Mouse (Mus musculus): ENCODE measurements around the gene Gpatch2l.

Gpatch2l gene

GRCm38 (mm10) chr12:86276895-86277294, 35.2 kb downstream of the Gpatch2l start:
- no peak for DNase-seq (ENCODE audit: low read depth in 2 of 2, low spot score in 2 of 2)

- DNase-seq (ENCODE audit: low read depth in 2 of 2, low spot score in 2 of 2), result no peak
Observed at GRCm38 (mm10) chr12:86280000-86280399, 38.3 kb downstream of the Gpatch2l start.

GRCm38 (mm10) chr12:86285704-86286103, 44.0 kb downstream of the Gpatch2l start:
- no peak for DNase-seq (ENCODE audit: low read depth in 2 of 2, low spot score in 2 of 2)

DNA sequence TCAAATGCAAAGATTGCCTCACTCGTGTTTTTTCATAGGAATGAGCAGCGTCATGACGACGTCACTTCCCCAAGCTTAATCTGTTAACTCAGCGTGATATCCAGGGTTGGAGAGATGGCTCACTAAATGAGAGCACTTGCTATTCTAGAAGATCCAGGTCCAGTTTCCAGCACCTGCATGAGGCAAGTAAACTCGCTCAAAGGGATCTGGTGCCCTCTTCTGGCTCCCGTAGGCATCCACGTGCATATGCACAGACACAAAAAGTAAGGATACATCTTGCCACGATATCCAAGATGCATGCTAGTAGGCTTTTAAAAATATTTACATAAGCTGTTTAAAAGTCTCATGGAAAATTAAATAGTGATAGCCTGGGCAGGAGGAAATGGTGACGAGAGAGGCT, 55.8 kb downstream of the Gpatch2l start:
- no peak for DNase-seq (ENCODE audit: low read depth in 2 of 2, low spot score in 2 of 2)

GRCm38 (mm10) chr12:86302973-86303372, 61.3 kb downstream of the Gpatch2l start:
- DNase-seq (ENCODE audit: low read depth in 2 of 2, low spot score in 2 of 2), result no peak

DNA sequence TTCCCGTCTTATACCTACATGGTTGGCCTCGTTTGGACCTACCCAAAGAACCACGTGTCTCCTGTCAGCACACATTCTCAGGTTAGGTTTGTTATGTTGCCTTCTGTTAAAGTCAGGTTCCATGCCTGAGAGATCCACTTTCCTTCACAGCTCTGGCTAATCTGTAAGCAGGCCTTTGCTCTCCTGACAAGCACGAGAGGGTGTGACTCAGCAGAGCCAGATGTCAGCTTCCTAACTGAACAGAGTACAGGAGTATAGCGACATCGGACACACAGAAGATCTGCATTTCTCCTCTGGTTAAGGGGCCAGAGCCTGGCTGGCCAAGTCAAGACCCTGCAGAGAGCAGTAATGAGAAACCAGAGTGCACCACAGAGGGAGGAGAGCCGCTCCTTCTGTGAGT, 63.4 kb downstream of the Gpatch2l start:
- DNase-seq (ENCODE audit: low read depth in 2 of 2, low spot score in 2 of 2), result no peak

DNA sequence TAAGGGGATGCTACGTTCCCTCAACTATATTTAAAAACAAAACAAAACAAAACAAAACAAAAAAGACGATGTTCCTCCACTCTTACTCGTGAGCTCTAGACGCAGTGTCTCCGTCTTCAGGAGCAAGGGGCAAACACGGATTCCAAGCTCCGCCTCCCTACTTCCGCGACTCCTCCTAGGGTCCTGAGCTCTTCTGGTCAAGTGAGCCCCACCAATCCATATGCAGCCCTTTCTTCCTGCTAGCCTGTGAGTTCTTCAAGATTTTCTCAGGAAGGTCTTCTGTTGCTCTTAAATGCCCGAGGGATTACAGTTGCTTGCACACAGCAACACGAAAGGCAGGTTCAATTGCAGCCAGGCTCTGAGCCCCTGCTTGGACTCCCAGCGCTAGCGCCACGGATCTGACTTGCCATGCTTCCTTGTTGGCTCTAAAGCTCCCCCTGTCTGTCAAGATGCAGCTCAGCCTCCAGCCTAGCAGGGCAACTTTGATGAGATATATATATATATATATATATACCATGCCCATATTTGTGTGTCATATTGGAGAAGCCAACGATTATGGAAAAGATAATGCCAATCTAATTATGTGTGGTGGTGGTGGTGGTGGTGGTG, 64.1 kb downstream of the Gpatch2l start:
- peak; percentile 19 to 38 for DNase-seq (ENCODE audit: low read depth in 2 of 2, low spot score in 2 of 2)

DNA sequence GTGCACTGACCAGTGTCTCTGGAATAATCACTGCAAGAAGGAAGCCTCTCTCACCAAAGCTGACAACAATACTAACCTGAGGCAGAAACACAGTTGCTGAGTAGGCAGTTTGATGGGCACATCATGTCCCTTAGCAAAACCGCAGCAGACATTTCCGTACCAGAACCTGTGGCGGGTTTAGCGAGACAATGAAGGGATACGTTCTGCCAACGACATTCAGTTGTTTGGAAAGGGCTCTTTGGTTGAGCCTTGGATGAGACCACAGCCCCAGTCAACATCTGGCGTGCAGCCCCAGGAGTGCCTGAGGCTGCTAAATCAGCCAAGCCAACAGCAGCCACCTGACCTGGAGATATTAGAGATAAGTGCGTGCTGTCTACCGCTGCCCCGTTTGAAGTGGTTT, 67.8 kb downstream of the Gpatch2l start:
- DNase-seq (ENCODE audit: low read depth in 2 of 2, low spot score in 2 of 2), result peak in 1 of 2 experiments; percentile 9

DNA sequence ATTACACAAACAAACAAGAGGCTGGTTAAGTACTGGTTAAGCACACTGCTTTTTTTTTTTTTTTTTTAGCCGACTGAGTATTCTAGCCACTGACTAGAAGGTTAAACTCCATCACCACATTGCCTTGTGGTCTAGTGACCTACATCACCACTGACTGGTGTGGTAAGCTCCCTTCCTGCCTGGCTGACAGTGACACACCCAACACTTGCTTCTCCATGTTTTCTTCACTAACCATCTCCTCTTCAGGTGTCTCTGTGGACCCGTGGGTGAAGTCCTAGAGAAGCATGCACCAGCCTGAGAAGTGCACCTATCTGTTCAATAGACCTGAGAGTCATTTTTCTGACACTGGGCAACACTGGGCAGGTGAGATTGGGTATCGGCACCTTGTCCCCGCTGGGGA, 68.2 kb downstream of the Gpatch2l start:
- DNase-seq (ENCODE audit: low read depth in 2 of 2, low spot score in 2 of 2), result peak; percentile 7 to 19

- DNase-seq (ENCODE audit: low read depth in 2 of 2, low spot score in 2 of 2), result no peak
Observed at GRCm38 (mm10) chr12:86320629-86321028, 79.0 kb downstream of the Gpatch2l start.

GRCm38 (mm10) chr12:86324297-86324696, 82.6 kb downstream of the Gpatch2l start:
- DNase-seq (ENCODE audit: low read depth in 2 of 2, low spot score in 2 of 2), result no peak

DNA sequence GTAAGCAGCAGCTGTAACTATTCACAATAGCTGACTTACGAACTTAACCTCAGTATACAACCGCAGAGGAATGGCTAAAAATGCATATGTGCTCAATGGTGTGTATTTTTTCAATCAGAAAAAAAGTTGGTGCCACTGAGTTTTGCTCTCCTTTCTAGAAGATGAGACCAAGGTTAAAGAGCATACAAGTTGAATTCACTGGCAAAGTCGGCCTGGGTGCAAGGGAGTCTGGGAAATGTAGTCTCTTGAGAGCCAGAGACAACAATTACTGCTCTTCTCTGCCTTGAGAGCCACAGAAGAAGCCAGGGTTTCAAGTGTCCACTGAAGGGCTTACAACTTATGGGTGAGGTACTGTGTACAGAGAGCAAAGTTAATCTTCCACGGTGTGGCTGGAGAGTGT, 88.2 kb downstream of the Gpatch2l start:
- DNase-seq (ENCODE audit: low read depth in 2 of 2, low spot score in 2 of 2), result no peak

GRCm38 (mm10) chr12:86330684-86331083, 89.0 kb downstream of the Gpatch2l start:
- DNase-seq (ENCODE audit: low read depth in 2 of 2, low spot score in 2 of 2), result no peak

DNA sequence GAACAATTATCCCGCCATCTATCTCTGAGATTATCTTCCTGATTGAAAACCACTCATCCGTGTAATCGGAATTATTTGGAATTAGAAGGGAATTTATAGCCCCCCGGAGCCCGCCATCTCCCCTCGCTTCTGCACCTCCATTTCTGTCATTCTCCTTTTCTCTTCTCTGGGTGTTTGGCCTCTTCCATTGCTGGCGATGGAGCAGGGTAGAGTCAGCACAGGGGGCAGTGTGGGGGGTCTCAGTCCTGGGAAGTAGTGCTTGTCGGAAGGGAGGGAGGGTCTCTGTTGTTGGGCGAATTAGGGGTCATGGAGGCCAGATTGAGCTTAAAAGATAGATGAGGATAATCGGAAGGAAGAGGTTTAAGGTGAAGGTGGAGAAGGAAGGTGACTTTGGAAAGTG, 89.6 kb downstream of the Gpatch2l start:
- DNase-seq (ENCODE audit: low read depth in 2 of 2, low spot score in 2 of 2), result no peak

DNA sequence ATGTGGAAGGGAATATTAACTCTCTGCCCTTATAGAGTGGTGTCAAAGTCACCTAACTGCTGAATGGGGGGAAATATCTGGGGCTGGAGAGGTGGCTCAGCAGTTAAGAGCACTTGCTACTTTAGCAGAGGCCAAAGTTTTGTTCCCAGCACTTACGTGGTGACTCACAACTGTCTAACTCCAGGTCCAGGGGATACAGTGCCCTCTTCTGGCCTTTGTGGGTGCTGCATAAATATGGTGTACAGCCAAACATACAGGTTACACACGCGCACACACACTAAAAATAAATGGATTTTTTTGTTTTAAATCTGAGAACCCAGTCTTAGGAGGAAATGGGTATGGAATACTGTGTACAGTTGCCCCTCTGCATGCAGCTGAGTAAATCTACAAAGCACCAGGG, 94.6 kb downstream of the Gpatch2l start:
- DNase-seq (ENCODE audit: low read depth in 2 of 2, low spot score in 2 of 2), result no peak

DNA sequence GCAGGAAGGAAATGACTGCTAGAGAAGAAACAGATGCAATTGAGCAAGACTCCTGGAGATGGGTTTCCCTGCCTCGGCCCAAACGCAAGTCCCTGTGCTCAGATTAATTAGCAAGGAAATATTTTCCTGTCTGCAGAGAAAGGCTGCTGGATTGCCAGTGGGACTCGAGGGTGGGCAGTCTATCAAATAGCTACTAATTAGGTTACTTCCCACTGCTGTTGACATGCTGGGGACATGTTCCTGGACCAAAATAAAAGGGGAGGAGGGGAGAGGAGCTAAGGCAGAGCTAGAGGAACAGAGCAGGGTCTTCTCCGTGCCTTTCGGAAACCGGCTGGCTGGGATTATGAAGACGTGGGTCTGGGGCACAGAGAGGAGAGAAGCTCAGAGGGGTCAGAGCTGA, 95.2 kb downstream of the Gpatch2l start:
- no peak for DNase-seq (ENCODE audit: low read depth in 2 of 2, low spot score in 2 of 2)

Data from CD8-positive naive resting alpha-beta T cell, adult 2 months (primary cell).